ENCODE assay signal across 16 mouse cellular contexts in genomic region chr9:41785131-41785530, GRCm38 (mm10).
"Had no signal": no experiment of that assay in that cellular context is flagged by ENCODE, and none has a peak within 500 bp of the region (broad histone marks: within the 10 kb centered on the region; RNA-seq: fewer than 3 reads in every experiment).

No protein-coding gene starts in this region.

- H3K27ac ChIP-seq: neural tube, embryonic 15.5 days; stomach, embryonic 15.5 days; stomach, postnatal 0 days had no signal

- H3K27me3 ChIP-seq: neural tube, embryonic 13.5 days; neural tube, embryonic 15.5 days; stomach, embryonic 15.5 days had no signal

- H3K4me1 ChIP-seq: neural tube, embryonic 13.5 days; neural tube, embryonic 15.5 days; stomach, embryonic 15.5 days had no signal

- H3K4me2 ChIP-seq: neural tube, embryonic 13.5 days; neural tube, embryonic 15.5 days; stomach, embryonic 15.5 days had no signal

- DNase-seq: retina, postnatal 1 day; right cerebral cortex, adult 18-20 months; right cerebral cortex, postnatal 14 days; right cerebral cortex, postnatal 25 days; right cerebral cortex, postnatal 4 days; spleen, adult 18-20 months; thymus, adult 18-20 months; thymus, adult 2 months; thymus, postnatal 14 days; thymus, postnatal 25 days; thymus, postnatal 36 days; thymus, postnatal 4 days had no signal

- H3K9me3 ChIP-seq: neural tube, embryonic 15.5 days; stomach, embryonic 15.5 days had no signal

- H3K36me3 ChIP-seq: neural tube, embryonic 13.5 days; neural tube, embryonic 15.5 days; stomach, embryonic 15.5 days had no signal

- H3K9ac ChIP-seq: neural tube, embryonic 13.5 days; neural tube, embryonic 15.5 days; stomach, embryonic 15.5 days had no signal

- H3K4me3 ChIP-seq: neural tube, embryonic 13.5 days; neural tube, embryonic 15.5 days; stomach, embryonic 15.5 days had no signal
